Mouse (Mus musculus) cerebellum, postnatal 10 days (tissue): ENCODE measurements at regions not wholly inside any gene's neighbourhood (a gene's known extent, or its start where the extent isn't known, plus 50 kb on each side); places are given as distances from the start of the nearest gene placed in this dataset.

Experiments used
- DNase-seq, 2 experiments: peaks; one replicate each; pipeline ENCODE4 v3.0.0; 2021; ENCODE audit warnings: mixed read lengths in 2 of 2

- DNase-seq: no peak
These were observed 164.6 kb upstream of the Prok2 start for GRCm38 (mm10) chr6:99890805-99891204.

GRCm38 (mm10) chr6:99889055-99889454 is 162.9 kb upstream of the Prok2 start:
- DNase-seq: no peak

- no peak for DNase-seq
These were observed 161.7 kb upstream of the Prok2 start for GRCm38 (mm10) chr6:99887904-99888303.

GRCm38 (mm10) chr6:99884755-99885154 is 158.6 kb upstream of the Prok2 start:
- DNase-seq: no peak

- DNase-seq: no peak
These were observed 157.9 kb upstream of the Prok2 start for GRCm38 (mm10) chr6:99884054-99884453.

GRCm38 (mm10) chr6:99881606-99882005 is 155.4 kb upstream of the Prok2 start:
- peak; percentile 51 to 56 for DNase-seq

DNA sequence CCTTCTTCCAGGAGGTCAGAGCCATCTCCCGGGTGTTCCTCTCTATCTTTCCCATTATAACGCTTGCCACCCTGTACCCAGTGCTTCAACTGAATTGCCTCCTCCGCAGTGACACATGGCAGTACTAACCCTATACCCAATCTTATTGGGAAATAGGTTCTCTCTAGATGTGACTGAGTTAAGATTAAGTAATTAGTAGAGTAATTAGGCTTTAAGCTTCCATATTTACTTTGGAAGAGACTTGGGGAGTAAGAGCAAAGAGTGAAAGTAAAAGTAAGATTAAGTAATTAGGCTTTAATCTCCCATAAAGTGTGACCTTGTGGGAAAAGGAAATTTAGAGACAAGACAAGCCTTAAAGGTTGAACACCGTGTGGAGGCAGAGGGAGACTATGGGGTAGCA is 148.7 kb upstream of the Prok2 start:
- no peak for DNase-seq

DNA sequence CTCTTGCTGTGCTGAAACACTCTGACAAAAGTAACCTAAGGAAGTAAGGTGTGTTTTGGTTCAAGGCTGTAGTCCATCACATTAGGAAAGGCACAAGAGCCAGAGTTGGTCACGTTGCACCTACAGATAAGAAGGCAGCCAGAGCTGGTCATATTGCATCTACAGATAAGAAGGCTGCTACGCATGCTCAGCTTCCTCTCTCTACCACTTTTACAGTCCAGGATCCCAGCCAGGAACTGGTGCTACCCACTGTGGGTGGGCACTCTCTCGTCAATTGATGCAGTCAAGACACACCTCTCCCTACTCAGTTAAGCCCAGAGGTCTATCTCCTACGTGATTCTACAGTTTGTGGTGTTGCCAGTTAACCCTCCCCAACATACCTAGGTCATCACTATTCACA is 147.8 kb upstream of the Prok2 start:
- DNase-seq: no peak

GRCm38 (mm10) chr6:99866061-99866460 is 139.9 kb upstream of the Prok2 start:
- DNase-seq: no peak

GRCm38 (mm10) chr6:99864949-99865348 is 138.8 kb upstream of the Prok2 start:
- peak; percentile 78 to 80 for DNase-seq

DNA sequence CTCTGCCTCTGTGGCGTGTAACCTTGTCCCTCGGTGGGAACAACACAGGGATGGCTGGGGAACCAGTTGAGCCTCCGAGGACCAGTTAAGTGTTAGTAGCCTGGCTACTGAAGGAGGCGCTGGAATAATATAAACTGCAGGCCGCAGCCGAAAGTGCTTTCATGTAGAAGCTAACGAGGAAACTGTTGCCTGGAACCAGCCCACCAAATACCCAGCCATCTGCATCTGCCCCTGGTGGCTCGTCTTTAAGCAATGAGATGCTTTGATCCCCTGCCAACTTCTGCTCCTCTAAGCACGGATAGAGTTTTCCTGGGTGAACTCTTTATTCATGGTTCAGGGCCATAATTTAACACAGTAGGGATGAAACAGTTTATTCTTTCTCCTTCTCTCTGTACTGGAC is 137.2 kb upstream of the Prok2 start:
- DNase-seq: peak; percentile 82 to 83

GRCm38 (mm10) chr6:99857411-99857810 is 131.2 kb upstream of the Prok2 start:
- no peak for DNase-seq

- peak in 1 of 2 experiments; percentile 12 for DNase-seq
These were observed 127.5 kb upstream of the Prok2 start for GRCm38 (mm10) chr6:99853716-99854115.

GRCm38 (mm10) chr6:99850706-99851105 is 124.5 kb upstream of the Prok2 start:
- DNase-seq: no peak

DNA sequence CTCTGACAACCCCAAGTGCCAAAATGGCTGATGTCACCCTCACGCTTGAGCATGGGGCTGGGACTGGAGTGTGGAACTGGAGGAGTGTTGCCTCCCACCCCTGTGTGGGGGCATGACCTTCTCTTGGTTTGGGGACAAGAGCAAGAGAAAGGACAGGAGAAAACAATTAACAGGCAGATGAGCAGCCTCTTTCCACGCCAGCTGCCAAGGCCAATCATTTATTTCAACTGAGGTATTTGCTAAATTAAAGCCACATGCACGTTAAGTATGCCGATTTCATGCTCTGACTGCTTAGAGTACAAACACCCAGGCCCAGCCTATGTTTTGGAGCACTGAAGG is 119.3 kb upstream of the Prok2 start:
- DNase-seq: no peak

DNA sequence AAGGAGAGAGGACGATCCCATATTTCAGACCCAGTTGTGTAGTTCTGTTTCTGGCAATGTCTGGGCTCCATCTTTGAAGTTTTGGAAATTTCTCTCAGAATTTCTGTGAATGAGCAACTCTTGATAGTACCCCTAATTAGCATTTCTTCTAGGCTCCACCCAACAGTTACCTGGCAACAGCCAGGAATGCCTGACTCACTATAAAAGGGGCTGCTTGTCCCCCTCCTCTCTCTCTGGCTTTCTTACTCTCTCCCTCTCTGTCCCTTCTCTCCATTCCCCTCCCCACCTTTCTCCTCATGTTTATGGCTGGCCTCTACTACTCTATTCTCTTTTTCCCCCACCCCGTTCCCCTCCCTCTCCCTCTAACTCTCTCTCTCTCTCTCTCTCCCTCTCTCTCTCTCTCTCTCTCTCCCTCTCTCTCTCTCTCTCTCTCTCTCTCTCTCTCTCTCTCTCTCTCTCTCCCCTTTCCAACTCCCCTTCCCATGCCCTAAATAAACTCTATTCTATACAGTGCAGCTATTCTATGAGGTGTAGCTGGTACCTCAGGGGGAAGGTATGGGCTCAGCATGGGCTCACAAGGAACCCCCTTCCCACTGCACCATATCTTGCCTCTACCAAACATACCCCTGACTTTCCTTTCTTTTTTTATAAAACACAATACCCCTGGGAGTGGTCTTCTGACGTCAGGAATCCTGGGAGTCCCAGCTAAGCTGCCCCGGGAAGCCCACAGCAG is 118.7 kb upstream of the Prok2 start:
- DNase-seq: no peak

GRCm38 (mm10) chr6:99843507-99843906 is 117.3 kb upstream of the Prok2 start:
- DNase-seq: no peak

GRCm38 (mm10) chr6:99842723-99843122 is 116.5 kb upstream of the Prok2 start:
- no peak for DNase-seq

- DNase-seq: no peak
These were observed 114.6 kb upstream of the Prok2 start for GRCm38 (mm10) chr6:99840823-99841222.

- DNase-seq: peak in 1 of 2 experiments; percentile 42
These were observed 107.1 kb upstream of the Prok2 start for GRCm38 (mm10) chr6:99833323-99833722.

DNA sequence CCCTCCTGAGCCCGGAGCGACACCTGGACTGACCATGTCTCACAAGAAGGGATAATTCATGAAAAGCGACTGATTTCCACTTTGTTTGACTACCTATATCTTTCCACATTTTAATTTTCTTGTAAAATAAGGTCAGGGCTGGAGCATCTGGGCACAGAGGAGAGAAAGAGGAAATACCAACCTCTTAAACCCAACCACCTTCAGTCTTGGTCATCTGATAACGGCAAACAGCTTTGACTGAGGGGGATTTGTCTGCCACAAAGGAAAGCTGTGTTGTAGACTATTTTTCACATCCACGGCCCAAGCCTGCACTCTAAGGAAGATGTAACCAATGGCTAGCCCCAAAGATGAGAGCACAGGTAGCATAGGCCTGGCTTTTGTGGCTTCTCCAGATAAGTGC is 101.4 kb upstream of the Prok2 start:
- DNase-seq: no peak

- peak in 1 of 2 experiments; percentile 37 for DNase-seq
These were observed 98.6 kb upstream of the Prok2 start for GRCm38 (mm10) chr6:99824808-99825207.

DNA sequence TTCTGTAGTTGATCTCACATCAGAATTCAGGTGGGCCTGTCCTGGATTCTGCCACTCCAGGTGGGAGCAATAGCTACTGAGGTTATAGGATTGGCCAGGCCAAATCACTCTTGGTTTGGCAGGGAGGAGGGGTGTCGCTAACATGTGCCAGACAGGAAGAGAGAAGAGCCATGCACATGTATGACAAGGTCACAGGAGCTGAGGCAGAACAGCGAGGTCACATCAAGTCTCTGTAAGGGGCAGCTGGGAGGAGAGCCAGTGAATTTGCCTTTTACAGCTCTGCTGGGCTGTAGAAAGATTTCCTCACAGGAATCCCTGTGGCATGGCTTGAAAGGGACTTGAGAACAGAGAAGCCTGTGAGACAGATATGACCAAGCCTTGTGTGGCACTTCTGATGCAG is 96.3 kb upstream of the Prok2 start:
- DNase-seq: no peak

GRCm38 (mm10) chr6:99819255-99819929 is 93.2 kb upstream of the Prok2 start:
- peak; percentile 65 to 68 for DNase-seq

- DNase-seq: no peak
These were observed 92.3 kb upstream of the Prok2 start for GRCm38 (mm10) chr6:99818486-99818885.
